Mouse (Mus musculus) stomach, embryonic 15.5 days (tissue): ENCODE data around the gene Paqr3. TPM values are rescaled to one million over a fixed set of nuclear protein-coding genes. Genes with fewer than 3 reads are reported as not detected.

Source experiments
- ATAC-seq: fragments of 200-750 bp; cut with Nextera tagmentation; 2 replicates; pipeline ENCODE4 v1.8.0; 2017; ENCODE audit warnings: low read depth, moderate number of reproducible peaks, moderate TSS enrichment; ENCODE audit not compliant: insufficient read depth, low FRiP score
- H3K27ac ChIP-seq: fragments of 300-500 bp; sonication (generic); 2 replicates; pipeline ENCODE4 v1.5.1; 2015; ENCODE audit warnings: mild to moderate bottlenecking, inconsistent platforms
- H3K27me3 ChIP-seq: fragments of 300-500 bp; sonication (generic); replicated peaks from 2 replicates; pipeline ENCODE4 v1.6.1; 2015; ENCODE audit warnings: inconsistent platforms
- H3K36me3 ChIP-seq: fragments of 300-500 bp; sonication (generic); 2 replicates; pipeline ENCODE4 v1.6.1; 2015; ENCODE audit warnings: inconsistent platforms
- H3K4me1 ChIP-seq: fragments of 300-500 bp; sonication (generic); 2 replicates; pipeline ENCODE4 v1.6.1; 2015; ENCODE audit warnings: inconsistent platforms
- H3K4me2 ChIP-seq: fragments of 300-500 bp; sonication (generic); 2 replicates; pipeline ENCODE4 v1.6.1; 2015; ENCODE audit warnings: mild to moderate bottlenecking, inconsistent platforms
- H3K4me3 ChIP-seq: fragments of 300-500 bp; sonication (generic); replicated peaks from 2 replicates; pipeline ENCODE4 v1.5.1; 2015; ENCODE audit warnings: inconsistent platforms
- H3K9ac ChIP-seq: fragments of 300-500 bp; sonication (generic); 2 replicates; pipeline ENCODE4 v1.6.1; 2015; ENCODE audit warnings: inconsistent platforms
- H3K9me3 ChIP-seq: fragments of 300-500 bp; sonication (generic); 2 replicates; pipeline ENCODE4 v1.6.1; 2016; ENCODE audit warnings: inconsistent platforms
- WGBS: fragments of 180-500 bp; shearing (Covaris S2); methylation state at CpG from one replicate; pipeline ENCODE4 v1.1.7; 2015; 5-methylcytosine and 5-hydroxymethylcytosine counted together
- polyA plus RNA-seq: library from polyadenylated mRNA; unstranded; fragments of >200 nt; fragmentation: Nextera tagmentation; extraction: Ambion mirVana; gene quantifications from 2 replicates; pipeline ENCODE4 v1.2.1, GENCODE M21; 2015

The Paqr3 gene
- polyA plus RNA-seq: 2.5 and 2.9 TPM in 2 replicates

DNA sequence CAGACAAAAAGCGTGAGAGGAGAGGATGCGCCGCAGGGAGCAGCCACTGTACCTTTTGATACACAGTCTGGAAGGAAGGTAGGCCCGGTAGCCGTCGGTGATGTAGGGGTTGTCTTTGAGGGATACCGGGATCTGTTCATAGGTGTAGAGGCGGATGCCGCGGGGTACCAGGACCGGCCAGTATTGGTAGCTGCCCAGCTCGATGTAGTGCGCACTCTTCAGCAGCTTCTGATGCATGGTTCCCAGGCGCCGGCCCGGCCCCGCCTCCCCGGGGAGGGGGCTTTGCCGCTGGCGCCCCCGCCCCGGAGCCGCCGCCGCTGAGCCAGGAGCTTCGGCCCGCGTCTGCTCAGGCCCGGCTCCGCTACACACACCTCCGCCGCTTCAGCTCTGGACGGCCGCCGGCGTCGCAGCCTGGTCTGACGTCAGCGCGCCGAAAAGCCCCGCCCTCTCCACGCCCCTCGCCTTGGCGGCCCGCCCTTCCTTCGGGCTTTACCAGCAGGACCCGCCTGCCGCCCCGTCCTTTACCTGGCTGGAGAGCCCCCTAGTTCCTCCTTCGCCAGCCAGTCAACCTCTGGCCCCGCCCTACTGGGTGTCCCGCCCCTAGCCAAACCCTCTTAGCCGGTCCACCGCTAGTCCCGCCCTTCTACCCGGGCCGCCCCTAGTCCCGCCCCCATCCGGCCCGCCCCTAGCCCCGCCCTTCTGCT lies at the start of gene Paqr3:
TSS of gene Paqr3 (minus strand) at position 390 of the 704 bp plus-strand sequence.
- no peaks in the 10 kb centered on the region for H3K36me3 ChIP-seq
- H3K9me3 ChIP-seq: no peaks in the 10 kb centered on the region
- peak within 1 kb of the TSS; percentile 72 for H3K4me3 ChIP-seq
- peaks cover 5% of the 10 kb centered on the region; the same call in 1 of the 2 replicates for H3K4me1 ChIP-seq
- peak within 1 kb of the TSS; percentile 56; the same call in 1 of the 2 replicates for H3K9ac ChIP-seq
- H3K4me2 ChIP-seq: peak within 1 kb of the TSS; percentile 80
- H3K27ac ChIP-seq: 0 out of 2 replicates have a peak within 1 kb of the TSS, but pooled peaks have one; percentile 21
- WGBS: under 1% methylated on average over 61 of the region's 62 CpGs
- no peaks in the 10 kb centered on the region for H3K27me3 ChIP-seq
- peak; percentile 99 for ATAC-seq

- no peak overlapping the region for H3K4me2 ChIP-seq
- 8% methylated on average over 1 of the region's 1 CpGs for WGBS
- no peak overlapping the region for H3K27ac ChIP-seq
- no peak for ATAC-seq
- no peak overlapping the region for H3K9ac ChIP-seq
- no peak overlapping the region for H3K4me3 ChIP-seq
- H3K36me3 ChIP-seq: no peaks in the 10 kb centered on the region
- no peaks in the 10 kb centered on the region for H3K27me3 ChIP-seq
- H3K9me3 ChIP-seq: no peaks in the 10 kb centered on the region
- H3K4me1 ChIP-seq: no peaks in the 10 kb centered on the region
These were observed 43.3 kb upstream of the Paqr3 start for GRCm38 (mm10) chr5:97154688-97155087.

DNA sequence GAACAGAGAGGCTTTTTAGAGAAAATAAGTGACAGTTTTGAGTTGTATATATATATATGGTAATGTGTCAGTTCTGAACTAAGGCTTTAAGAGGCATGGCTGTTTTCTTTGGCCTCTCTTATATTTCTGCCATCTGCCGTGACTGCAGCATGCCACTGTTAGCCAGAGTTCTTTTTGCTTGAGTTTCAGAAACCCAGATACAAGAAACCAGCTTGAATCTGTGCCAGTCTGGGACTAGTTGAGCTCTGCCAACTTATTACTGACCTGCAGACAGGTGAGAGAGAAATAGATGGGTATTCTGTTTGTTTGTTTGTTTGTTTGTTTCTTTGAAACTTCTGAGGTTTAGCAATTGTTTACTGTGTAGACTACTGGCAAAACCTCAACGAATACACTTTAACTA lies 23.9 kb upstream of the Paqr3 start:
- WGBS: 72% methylated on average over 2 of the region's 2 CpGs
- no peak for ATAC-seq
- no peak overlapping the region for H3K9ac ChIP-seq
- no peaks in the 10 kb centered on the region for H3K27me3 ChIP-seq
- H3K9me3 ChIP-seq: no peaks in the 10 kb centered on the region
- H3K36me3 ChIP-seq: no peaks in the 10 kb centered on the region
- H3K4me1 ChIP-seq: no peaks in the 10 kb centered on the region
- H3K4me3 ChIP-seq: no peak overlapping the region
- no peak overlapping the region for H3K27ac ChIP-seq
- H3K4me2 ChIP-seq: no peak overlapping the region

GRCm38 (mm10) chr5:97129589-97129988 lies 18.2 kb upstream of the Paqr3 start:
- no peaks in the 10 kb centered on the region for H3K4me1 ChIP-seq
- no peaks in the 10 kb centered on the region for H3K36me3 ChIP-seq
- no peaks in the 10 kb centered on the region for H3K9me3 ChIP-seq
- H3K4me2 ChIP-seq: no peak overlapping the region
- no peak overlapping the region for H3K9ac ChIP-seq
- no peak overlapping the region for H3K27ac ChIP-seq
- H3K27me3 ChIP-seq: no peaks in the 10 kb centered on the region
- no peak overlapping the region for H3K4me3 ChIP-seq
- WGBS: 94% methylated on average over 2 of the region's 2 CpGs
- ATAC-seq: no peak

DNA sequence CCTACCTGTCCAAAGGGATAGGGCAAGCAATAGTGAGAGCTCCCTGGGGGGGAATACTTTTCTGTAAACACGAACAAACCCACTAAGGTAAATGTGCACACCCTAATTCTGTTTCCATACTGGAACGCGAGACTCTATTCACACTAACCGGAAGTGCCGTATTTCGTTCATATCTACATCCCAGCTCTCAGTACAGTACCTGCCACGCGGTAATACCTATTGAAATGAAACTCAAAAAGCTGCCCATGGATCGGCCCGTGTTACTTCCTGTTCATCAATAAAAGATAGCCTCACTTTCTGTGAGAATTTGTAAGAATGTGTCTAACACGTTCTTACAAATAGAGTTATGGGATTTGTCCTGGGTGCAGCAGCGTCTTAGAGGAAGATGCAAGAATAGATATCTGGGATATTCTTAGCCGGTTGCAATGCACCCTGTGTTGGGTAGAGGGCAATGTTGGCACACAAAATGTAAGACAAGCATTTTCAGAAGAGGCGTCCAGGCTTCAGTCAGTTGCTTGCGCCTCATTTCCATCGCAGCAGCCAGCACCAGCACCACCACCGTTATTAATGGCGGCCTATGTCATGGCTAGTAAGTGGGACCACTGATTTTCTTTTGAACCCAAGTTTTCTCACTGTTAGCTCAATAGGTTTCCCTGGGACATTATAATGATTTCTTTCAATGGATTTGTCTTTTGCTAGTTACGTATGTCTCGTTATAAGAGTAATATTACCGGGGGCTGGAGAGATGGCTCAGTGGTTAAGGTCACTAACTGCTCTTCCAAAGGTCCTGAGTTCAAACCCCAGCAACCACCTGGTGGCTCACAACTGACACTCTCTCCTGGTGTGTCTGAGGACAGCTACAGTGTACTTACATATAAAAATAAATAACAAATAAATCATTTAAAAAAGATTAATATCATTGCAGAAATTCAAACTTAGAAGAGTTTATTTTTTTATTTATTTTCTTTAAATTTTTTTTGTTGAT lies 17.1 kb upstream of the Paqr3 start:
- no peaks in the 10 kb centered on the region for H3K4me1 ChIP-seq
- H3K27ac ChIP-seq: no peak overlapping the region
- H3K36me3 ChIP-seq: no peaks in the 10 kb centered on the region
- no peaks in the 10 kb centered on the region for H3K27me3 ChIP-seq
- no peak overlapping the region for H3K4me3 ChIP-seq
- ATAC-seq: no peak
- H3K9me3 ChIP-seq: no peaks in the 10 kb centered on the region
- WGBS: 45% methylated on average over 21 of the region's 21 CpGs
- H3K4me2 ChIP-seq: no peak overlapping the region
- H3K9ac ChIP-seq: no peak overlapping the region

GRCm38 (mm10) chr5:97127284-97127683 lies 15.9 kb upstream of the Paqr3 start:
- Histone ChIP-seq H3K9me3 (no peaks in the 10 kb centered on the region), H3K36me3 (no peaks in the 10 kb centered on the region), H3K27me3 (no peaks in the 10 kb centered on the region), H3K4me2 (no peak overlapping the region), H3K9ac (no peak overlapping the region), H3K27ac (no peak overlapping the region), H3K4me1 (no peaks in the 10 kb centered on the region), H3K4me3 (no peak overlapping the region)
- WGBS: 82% methylated on average over 6 of the region's 6 CpGs
- ATAC-seq: no peak

DNA sequence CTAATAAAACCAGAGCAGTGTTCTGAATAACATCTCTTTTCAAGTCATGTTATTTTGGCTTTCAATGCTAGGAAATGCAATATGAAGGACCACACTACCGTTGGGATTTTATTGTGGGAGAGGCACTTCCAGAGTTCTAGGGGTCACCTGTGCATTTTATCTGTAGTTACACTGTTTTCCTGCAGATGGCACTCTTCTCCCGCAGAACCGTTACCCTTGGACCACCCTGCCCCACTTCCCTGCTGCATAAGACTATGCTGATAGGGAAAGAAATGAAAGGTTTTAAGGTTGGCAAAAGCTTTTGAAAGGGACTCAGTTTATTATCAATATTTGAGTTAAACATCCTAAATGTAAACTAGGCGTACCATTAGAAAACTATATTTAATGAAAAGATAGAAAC lies 14.6 kb upstream of the Paqr3 start:
- Histone ChIP-seq H3K9me3 (no peaks in the 10 kb centered on the region), H3K4me3 (no peak overlapping the region), H3K9ac (no peak overlapping the region), H3K27me3 (no peaks in the 10 kb centered on the region), H3K27ac (no peak overlapping the region), H3K4me1 (no peaks in the 10 kb centered on the region), H3K36me3 (no peaks in the 10 kb centered on the region), H3K4me2 (no peak overlapping the region)
- ATAC-seq: no peak
- 13% methylated on average over 4 of the region's 4 CpGs for WGBS

DNA sequence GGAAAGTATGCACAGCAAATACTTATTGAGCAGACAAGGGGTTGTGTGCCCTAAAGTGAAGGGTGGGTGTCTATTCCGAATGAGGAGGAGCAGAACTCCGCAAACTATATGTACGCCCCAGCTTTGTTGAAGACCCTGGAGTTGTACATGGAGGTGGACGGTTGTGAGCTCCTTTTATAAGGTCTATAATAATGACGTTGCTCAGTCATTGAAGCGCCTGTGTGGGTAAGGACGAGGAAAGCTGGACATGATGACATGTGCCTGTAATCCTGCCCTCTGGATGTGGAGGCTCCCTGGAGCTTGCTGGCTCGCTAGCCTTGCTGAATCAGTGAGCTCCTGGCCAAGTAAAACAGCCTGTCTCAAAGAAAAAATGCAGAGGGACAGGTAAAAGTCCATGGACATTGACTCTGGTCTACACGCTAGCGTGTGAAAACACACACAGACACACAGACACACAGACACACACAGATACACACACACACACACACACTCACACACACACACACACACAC lies 14.1 kb upstream of the Paqr3 start:
- Histone ChIP-seq H3K4me3 (no peak overlapping the region), H3K27ac (no peak overlapping the region), H3K36me3 (no peaks in the 10 kb centered on the region), H3K27me3 (no peaks in the 10 kb centered on the region), H3K4me2 (no peak overlapping the region), H3K4me1 (no peaks in the 10 kb centered on the region), H3K9ac (no peak overlapping the region), H3K9me3 (no peaks in the 10 kb centered on the region)
- no peak for ATAC-seq
- WGBS: 66% methylated on average over 10 of the region's 10 CpGs

- 79% methylated on average over 12 of the region's 12 CpGs for WGBS
- Histone ChIP-seq H3K27me3 (no peaks in the 10 kb centered on the region), H3K4me2 (no peak overlapping the region), H3K9ac (no peak overlapping the region), H3K9me3 (no peaks in the 10 kb centered on the region), H3K36me3 (no peaks in the 10 kb centered on the region), H3K4me1 (no peaks in the 10 kb centered on the region), H3K4me3 (no peak overlapping the region), H3K27ac (no peak overlapping the region)
- ATAC-seq: no peak
These were observed 13.6 kb upstream of the Paqr3 start for GRCm38 (mm10) chr5:97124977-97125376.

DNA sequence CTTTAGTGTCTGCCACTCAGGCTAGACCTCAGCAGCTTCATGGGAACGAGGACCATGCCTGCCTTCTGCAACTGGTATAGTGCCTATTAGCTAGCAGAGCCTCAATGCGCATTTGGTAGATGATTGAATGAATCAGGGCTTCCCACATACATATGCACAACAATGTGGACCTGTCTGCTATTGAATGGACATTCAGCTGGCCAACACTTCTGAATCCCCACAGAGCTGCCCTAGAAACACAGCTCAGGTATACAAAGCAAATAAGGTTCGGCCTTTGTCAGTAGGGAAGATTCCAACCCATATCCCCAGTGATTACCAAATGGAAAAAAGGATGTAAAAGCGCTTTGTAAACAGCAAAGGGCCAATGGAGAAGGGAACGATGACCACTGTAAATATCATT lies 699 bp downstream of the Paqr3 start:
- 21% methylated on average over 5 of the region's 5 CpGs for WGBS
- no peak for ATAC-seq
- Histone ChIP-seq H3K4me1 (peaks cover 5% of the 10 kb centered on the region; the same call in 1 of the 2 replicates), H3K27me3 (no peaks in the 10 kb centered on the region), H3K36me3 (no peaks in the 10 kb centered on the region), H3K9me3 (no peaks in the 10 kb centered on the region), H3K4me3 (peak overlapping the region; percentile 72), H3K9ac (peak overlapping the region; percentile 56; the same call in 1 of the 2 replicates), H3K4me2 (peak overlapping the region; percentile 80), H3K27ac (no peak overlapping the region)

DNA sequence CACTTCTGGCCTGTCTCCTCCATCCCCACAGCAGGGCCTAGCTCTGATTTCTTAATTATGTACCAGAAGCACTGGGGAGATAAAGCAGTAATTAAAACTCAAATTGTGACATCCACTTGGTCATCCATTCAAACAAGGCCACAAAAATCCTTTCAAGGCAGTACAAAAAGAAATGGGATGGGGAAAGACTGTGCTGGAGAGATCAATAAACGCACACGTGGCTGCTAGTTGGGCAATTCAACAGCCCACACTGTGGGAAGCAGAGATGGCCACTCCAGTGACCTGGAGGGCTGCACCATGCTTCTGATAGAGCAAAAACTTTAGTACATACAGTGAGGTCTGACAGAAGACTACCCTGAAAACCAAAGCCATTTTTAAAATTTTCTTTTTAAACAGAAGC lies 1.3 kb downstream of the Paqr3 start:
- Histone ChIP-seq H3K4me2 (peak overlapping the region; percentile 80), H3K27me3 (no peaks in the 10 kb centered on the region), H3K36me3 (no peaks in the 10 kb centered on the region), H3K4me3 (no peak overlapping the region), H3K9me3 (no peaks in the 10 kb centered on the region), H3K9ac (no peak overlapping the region), H3K4me1 (peaks cover 5% of the 10 kb centered on the region; the same call in 1 of the 2 replicates), H3K27ac (no peak overlapping the region)
- WGBS: 48% methylated on average over 2 of the region's 2 CpGs
- ATAC-seq: no peak

- Histone ChIP-seq H3K4me3 (no peak overlapping the region), H3K9me3 (no peaks in the 10 kb centered on the region), H3K36me3 (no peaks in the 10 kb centered on the region), H3K4me1 (peaks cover 5% of the 10 kb centered on the region; the same call in 1 of the 2 replicates), H3K9ac (no peak overlapping the region), H3K27ac (no peak overlapping the region), H3K27me3 (no peaks in the 10 kb centered on the region), H3K4me2 (no peak overlapping the region)
- 85% methylated on average over 5 of the region's 5 CpGs for WGBS
- no peak for ATAC-seq
These were observed 3.1 kb downstream of the Paqr3 start for GRCm38 (mm10) chr5:97108333-97108732.
